Mouse (Mus musculus) G1E (cell line): Measurements from ENCODE around the gene Olr1.

Experiments
- CTCF ChIP-seq: IDR thresholded peaks from 2 replicates; pipeline ENCODE4 v1.5.1; 2012; ENCODE audit warnings: low read depth, low read length, inconsistent platforms, mixed read lengths
- GATA1 ChIP-seq: IDR thresholded peaks from 2 replicates; pipeline ENCODE4 v1.6.1; 2012; ENCODE audit warnings: borderline replicate concordance, low read length, inconsistent platforms, mixed read lengths
- POLR2AphosphoS5 ChIP-seq: IDR thresholded peaks from 2 replicates; pipeline ENCODE4 v1.6.1; 2012; ENCODE audit warnings: low read depth, low read length, inconsistent platforms; ENCODE audit not compliant: insufficient replicate concordance
- TAL1 ChIP-seq: conservative IDR thresholded peaks from 2 replicates; pipeline ENCODE4 v1.6.1; 2012; ENCODE audit warnings: low read depth, low read length, inconsistent platforms, mixed read lengths

- TF ChIP-seq CTCF (no peak), TAL1 (no peak), GATA1 (no peak), POLR2AphosphoS5 (no peak)
Observed at GRCm38 (mm10) chr6:129541931-129542330, 35.0 kb upstream of the Olr1 start.
